Mouse (Mus musculus): ENCODE measurements around the gene Myh14. TPM values are rescaled to one million over a fixed set of nuclear protein-coding genes. Genes with fewer than 3 reads are reported as not detected.

The Myh14 gene
- polyA plus RNA-seq, 1 experiment from 2014 or later, result 114 TPM

DNA sequence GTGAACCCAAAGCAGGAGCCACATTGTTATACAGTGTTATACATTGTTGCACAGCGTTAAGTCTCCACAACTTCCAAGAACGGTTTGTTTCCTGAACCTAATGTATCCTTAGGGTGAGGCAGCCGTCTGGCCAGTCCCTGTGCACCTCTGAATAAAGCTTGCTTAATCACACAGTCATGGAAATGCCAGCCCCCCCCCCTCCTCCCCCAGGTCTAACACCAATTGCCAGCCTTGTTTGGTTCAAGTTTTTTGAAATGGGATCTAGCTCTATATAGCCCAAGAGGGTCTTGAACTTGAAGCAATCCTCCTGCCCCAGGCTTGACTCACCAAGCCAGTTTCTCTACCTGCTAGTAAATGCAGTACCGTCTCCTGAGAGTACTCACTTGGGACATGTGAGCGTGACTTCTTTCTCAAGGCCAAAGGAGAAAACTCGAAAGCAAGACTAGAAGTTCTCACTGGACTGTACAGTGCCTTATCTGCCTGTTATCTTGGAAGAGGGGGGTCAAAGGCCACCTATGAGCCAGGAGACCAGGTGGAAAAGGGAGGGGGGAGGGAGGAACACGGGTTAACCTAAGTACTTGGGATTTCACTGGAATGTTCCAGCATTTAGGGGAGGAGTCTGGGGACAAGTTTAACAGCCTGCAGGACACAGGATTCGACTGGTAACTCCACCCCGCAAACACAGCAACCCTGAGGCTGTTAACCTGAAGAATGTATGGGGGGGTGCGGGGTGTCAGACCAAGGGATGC is 23.0 kb upstream of the Myh14 start:
- peak; percentile 79 for ATAC-seq
- Histone ChIP-seq H3K9ac (ENCODE audit: low read depth, low read length) (no peak overlapping the region), H3K9me3 (ENCODE audit: control insufficient read depth) (no peaks in the 10 kb centered on the region), H3K4me2 (replicated peaks; ENCODE audit: low read depth) (peak overlapping the region; percentile 32), H3K4me1 (replicated peaks; ENCODE audit: control insufficient read depth, insufficient read depth, low read length) (no peaks in the 10 kb centered on the region), H3K4me3 (ENCODE audit: low read depth, low read length) (no peak overlapping the region), H3K27ac (ENCODE audit: low read depth, low read length) (peak overlapping the region; percentile 92), H3K27me3 (replicated peaks; ENCODE audit: control insufficient read depth, insufficient read depth, low read length) (no peaks in the 10 kb centered on the region), H3K36me3 (ENCODE audit: control insufficient read depth, insufficient read depth) (no peaks in the 10 kb centered on the region)
- no peak for TF ChIP-seq CTCF (IDR thresholded peaks at IDR 0.05; ENCODE audit: low read depth)
- 33% methylated on average over 10 of the region's 10 CpGs for WGBS

DNA sequence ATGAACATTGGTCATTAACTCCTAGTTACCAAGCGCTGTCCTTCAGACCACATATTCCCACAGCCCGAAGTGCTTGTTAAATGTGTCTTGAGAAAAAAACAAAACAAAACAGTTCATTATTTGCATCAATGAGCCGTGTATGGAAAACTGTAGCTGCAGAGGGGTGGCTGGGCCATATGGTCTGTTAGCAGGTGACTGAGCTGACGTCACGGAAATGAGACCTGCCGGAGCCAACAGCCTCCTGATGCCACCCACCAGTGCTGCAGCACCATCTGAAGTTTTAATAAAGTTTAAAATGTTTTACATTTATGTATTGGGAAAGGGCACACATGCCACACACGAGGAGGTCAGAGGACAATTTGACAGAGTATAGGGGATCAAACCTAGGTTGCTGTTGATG is 18.7 kb upstream of the Myh14 start:
- 91% methylated on average over 7 of the region's 7 CpGs for WGBS
- ATAC-seq, result no peak
- no peak overlapping the region for H3K4me3 ChIP-seq (ENCODE audit: low read depth, low read length)
- no peaks in the 10 kb centered on the region for H3K27me3 ChIP-seq (replicated peaks; ENCODE audit: control insufficient read depth, insufficient read depth, low read length)
- no peak overlapping the region for H3K27ac ChIP-seq (ENCODE audit: low read depth, low read length)
- peaks cover 1% of the 10 kb centered on the region; the same call in 1 of the 2 replicates for H3K4me1 ChIP-seq (replicated peaks; ENCODE audit: control insufficient read depth, insufficient read depth, low read length)
- no peak for TF ChIP-seq CTCF (IDR thresholded peaks at IDR 0.05; ENCODE audit: low read depth)
- H3K4me2 ChIP-seq (replicated peaks; ENCODE audit: low read depth), result no peak overlapping the region
- H3K9ac ChIP-seq (ENCODE audit: low read depth, low read length), result no peak overlapping the region
- no peaks in the 10 kb centered on the region for H3K36me3 ChIP-seq (ENCODE audit: control insufficient read depth, insufficient read depth)
- no peaks in the 10 kb centered on the region for H3K9me3 ChIP-seq (ENCODE audit: control insufficient read depth)

DNA sequence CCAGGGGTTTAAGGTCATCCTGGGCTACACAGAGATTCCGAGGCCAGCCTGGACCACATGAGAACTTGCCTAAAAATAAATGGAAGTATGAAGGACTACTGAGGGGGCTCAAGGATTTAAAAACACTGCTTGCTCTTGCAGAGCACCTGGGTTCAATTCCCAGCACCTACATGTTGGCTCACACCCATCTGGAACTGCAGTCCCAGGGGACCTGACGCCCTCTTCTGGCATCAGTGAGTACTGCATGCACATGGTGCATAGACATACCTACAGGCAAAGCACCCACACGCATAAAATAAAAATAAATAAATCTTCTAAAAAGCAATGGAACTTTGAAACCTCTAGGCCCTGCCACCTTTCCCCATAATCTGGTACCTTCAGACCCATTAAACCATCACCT is 18.2 kb upstream of the Myh14 start:
- TF ChIP-seq CTCF (IDR thresholded peaks at IDR 0.05; ENCODE audit: low read depth), result peak; percentile 60
- ATAC-seq, result no peak
- WGBS, result 66% methylated on average over 3 of the region's 3 CpGs
- Histone ChIP-seq H3K36me3 (ENCODE audit: control insufficient read depth, insufficient read depth) (no peaks in the 10 kb centered on the region), H3K4me1 (replicated peaks; ENCODE audit: control insufficient read depth, insufficient read depth, low read length) (peaks cover 3% of the 10 kb centered on the region; the same call in 1 of the 2 replicates), H3K27ac (ENCODE audit: low read depth, low read length) (no peak overlapping the region), H3K4me3 (ENCODE audit: low read depth, low read length) (no peak overlapping the region), H3K27me3 (replicated peaks; ENCODE audit: control insufficient read depth, insufficient read depth, low read length) (no peaks in the 10 kb centered on the region), H3K9me3 (ENCODE audit: control insufficient read depth) (no peaks in the 10 kb centered on the region), H3K4me2 (replicated peaks; ENCODE audit: low read depth) (no peak overlapping the region), H3K9ac (ENCODE audit: low read depth, low read length) (no peak overlapping the region)

DNA sequence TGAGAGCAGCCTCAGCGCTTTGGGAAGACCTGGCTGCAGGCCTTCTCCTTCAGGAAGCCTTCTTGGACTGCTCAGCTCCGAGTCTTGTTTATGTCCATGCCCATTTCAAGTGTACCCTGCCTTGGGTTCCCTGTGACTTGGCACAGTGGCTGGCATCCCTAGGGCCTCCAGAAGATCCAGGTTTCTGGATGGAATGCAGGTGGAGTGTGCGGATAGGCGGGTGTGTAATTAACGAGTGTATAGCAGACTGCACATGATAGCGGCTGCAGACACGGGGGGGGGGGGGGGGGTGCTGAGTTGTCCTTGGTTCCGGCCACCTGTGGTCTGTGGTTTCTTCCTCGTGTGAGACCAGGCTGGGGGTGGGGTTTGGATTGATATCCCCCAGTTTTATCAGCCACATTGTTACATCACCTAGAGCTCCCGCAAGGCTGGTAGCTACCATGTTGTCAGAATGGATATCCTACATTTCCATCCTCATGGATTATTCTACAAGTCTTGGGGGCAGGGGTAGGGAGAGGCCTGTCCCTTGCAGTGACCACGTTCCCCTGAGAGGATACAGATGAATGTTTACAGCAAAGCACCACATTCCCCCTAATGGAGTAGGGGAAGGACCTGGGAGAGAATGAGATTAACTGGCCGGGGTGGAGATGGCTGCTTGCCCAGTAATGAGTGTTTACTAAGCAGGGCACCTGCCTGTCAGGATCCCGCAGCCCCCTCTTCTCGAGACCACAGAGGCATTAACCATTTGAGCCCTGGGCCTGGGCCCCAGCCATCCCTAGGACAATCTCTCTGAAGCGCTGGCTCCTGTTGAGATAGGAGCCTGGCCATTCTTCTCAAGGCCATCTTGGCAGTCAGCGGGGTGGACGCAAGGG is 15.1 kb upstream of the Myh14 start:
- H3K27ac ChIP-seq (ENCODE audit: low read depth, low read length), result no peak overlapping the region
- no peak for TF ChIP-seq CTCF (IDR thresholded peaks at IDR 0.05; ENCODE audit: low read depth)
- WGBS, result 40% methylated on average over 17 of the region's 17 CpGs
- H3K4me1 ChIP-seq (replicated peaks; ENCODE audit: control insufficient read depth, insufficient read depth, low read length), result peaks cover 7% of the 10 kb centered on the region; the same call in 1 of the 2 replicates
- H3K4me2 ChIP-seq (replicated peaks; ENCODE audit: low read depth), result no peak overlapping the region
- no peaks in the 10 kb centered on the region for H3K27me3 ChIP-seq (replicated peaks; ENCODE audit: control insufficient read depth, insufficient read depth, low read length)
- no peaks in the 10 kb centered on the region for H3K36me3 ChIP-seq (ENCODE audit: control insufficient read depth, insufficient read depth)
- H3K9ac ChIP-seq (ENCODE audit: low read depth, low read length), result no peak overlapping the region
- no peaks in the 10 kb centered on the region for H3K9me3 ChIP-seq (ENCODE audit: control insufficient read depth)
- H3K4me3 ChIP-seq (ENCODE audit: low read depth, low read length), result no peak overlapping the region
- no peak for ATAC-seq

DNA sequence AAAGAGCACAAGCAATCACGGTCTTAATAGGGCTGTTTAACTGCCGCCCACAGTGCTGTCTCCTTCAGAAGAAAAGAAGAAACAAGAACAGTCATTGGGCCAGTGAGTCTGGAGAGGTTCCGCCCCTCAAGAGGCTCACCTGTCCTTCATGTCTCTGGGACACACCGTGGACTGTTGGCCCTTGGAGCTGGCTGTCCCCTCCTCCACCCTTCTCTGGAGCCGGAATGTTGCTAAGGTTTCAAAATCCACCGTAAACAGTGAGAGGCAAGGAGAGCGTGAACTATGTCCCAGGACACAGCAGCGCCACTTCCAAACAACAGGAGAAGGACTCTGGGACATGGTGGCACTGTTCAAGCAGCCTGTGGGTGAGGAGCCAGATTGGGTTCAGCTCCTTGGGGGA is 13.0 kb upstream of the Myh14 start:
- H3K9ac ChIP-seq (ENCODE audit: low read depth, low read length), result no peak overlapping the region
- H3K27ac ChIP-seq (ENCODE audit: low read depth, low read length), result peak overlapping the region; percentile 85
- no peaks in the 10 kb centered on the region for H3K27me3 ChIP-seq (replicated peaks; ENCODE audit: control insufficient read depth, insufficient read depth, low read length)
- 37% methylated on average over 8 of the region's 8 CpGs for WGBS
- H3K4me3 ChIP-seq (ENCODE audit: low read depth, low read length), result no peak overlapping the region
- TF ChIP-seq CTCF (IDR thresholded peaks at IDR 0.05; ENCODE audit: low read depth), result peak; percentile 30; the same call in 1 of the 2 replicates
- H3K9me3 ChIP-seq (ENCODE audit: control insufficient read depth), result no peaks in the 10 kb centered on the region
- ATAC-seq, result peak; percentile 98
- H3K4me1 ChIP-seq (replicated peaks; ENCODE audit: control insufficient read depth, insufficient read depth, low read length), result peaks cover 7% of the 10 kb centered on the region; the same call in 1 of the 2 replicates
- H3K4me2 ChIP-seq (replicated peaks; ENCODE audit: low read depth), result peak overlapping the region; percentile 21; the same call in 1 of the 2 replicates
- no peaks in the 10 kb centered on the region for H3K36me3 ChIP-seq (ENCODE audit: control insufficient read depth, insufficient read depth)

DNA sequence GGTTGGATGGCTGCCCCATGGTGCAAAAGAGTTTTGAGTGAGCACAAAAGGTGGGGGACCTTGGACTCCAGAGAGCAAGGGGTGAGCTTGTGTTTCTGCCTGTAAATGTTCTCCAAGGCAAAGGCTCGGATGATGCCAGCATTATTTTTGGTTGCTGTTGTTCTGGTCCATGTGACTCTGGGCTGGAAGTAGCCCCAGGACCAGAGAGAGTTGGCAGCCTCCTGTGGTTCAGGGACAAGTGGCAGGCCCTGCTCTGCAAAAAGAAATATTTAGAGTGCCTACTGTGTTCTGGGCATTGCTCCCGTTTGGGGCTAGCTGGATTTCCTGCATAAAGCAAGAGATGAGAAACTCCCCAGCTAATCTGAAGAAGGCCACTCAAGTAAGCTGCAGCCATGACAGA is 6.0 kb upstream of the Myh14 start:
- Histone ChIP-seq H3K4me3 (ENCODE audit: low read depth, low read length) (no peak overlapping the region), H3K9me3 (ENCODE audit: control insufficient read depth) (no peaks in the 10 kb centered on the region), H3K4me2 (replicated peaks; ENCODE audit: low read depth) (no peak overlapping the region), H3K27me3 (replicated peaks; ENCODE audit: control insufficient read depth, insufficient read depth, low read length) (no peaks in the 10 kb centered on the region), H3K9ac (ENCODE audit: low read depth, low read length) (no peak overlapping the region), H3K36me3 (ENCODE audit: control insufficient read depth, insufficient read depth) (no peaks in the 10 kb centered on the region), H3K27ac (ENCODE audit: low read depth, low read length) (no peak overlapping the region), H3K4me1 (replicated peaks; ENCODE audit: control insufficient read depth, insufficient read depth, low read length) (no peaks in the 10 kb centered on the region)
- 51% methylated on average over 2 of the region's 2 CpGs for WGBS
- no peak for TF ChIP-seq CTCF (IDR thresholded peaks at IDR 0.05; ENCODE audit: low read depth)
- no peak for ATAC-seq

Data from intestine, postnatal 0 days (tissue).